Mouse (Mus musculus) olfactory bulb, adult 2 months (tissue): ENCODE data around the gene Psg19.

Source experiments
- CTCF ChIP-seq: fragments of 200-500 bp; IDR thresholded peaks from 2 replicates; pipeline ENCODE4 v1.5.1; 2012; ENCODE audit warnings: low read depth, mild to moderate bottlenecking, low read length, moderate library complexity; ENCODE audit not compliant: insufficient read depth
- POLR2A ChIP-seq: fragments of 200-500 bp; IDR thresholded peaks from 2 replicates; pipeline ENCODE4 v1.6.1; 2012; ENCODE audit warnings: mild to moderate bottlenecking, low read depth, low read length, moderate library complexity; ENCODE audit not compliant: insufficient read depth

GRCm38 (mm10) chr7:18748994-18749895 lies 49.1 kb downstream of the Psg19 start:
- TF ChIP-seq POLR2A = no peak
- TF ChIP-seq CTCF = no peak
